Mouse (Mus musculus): ENCODE measurements around the gene Myo1d.

Gene Myo1d

DNA sequence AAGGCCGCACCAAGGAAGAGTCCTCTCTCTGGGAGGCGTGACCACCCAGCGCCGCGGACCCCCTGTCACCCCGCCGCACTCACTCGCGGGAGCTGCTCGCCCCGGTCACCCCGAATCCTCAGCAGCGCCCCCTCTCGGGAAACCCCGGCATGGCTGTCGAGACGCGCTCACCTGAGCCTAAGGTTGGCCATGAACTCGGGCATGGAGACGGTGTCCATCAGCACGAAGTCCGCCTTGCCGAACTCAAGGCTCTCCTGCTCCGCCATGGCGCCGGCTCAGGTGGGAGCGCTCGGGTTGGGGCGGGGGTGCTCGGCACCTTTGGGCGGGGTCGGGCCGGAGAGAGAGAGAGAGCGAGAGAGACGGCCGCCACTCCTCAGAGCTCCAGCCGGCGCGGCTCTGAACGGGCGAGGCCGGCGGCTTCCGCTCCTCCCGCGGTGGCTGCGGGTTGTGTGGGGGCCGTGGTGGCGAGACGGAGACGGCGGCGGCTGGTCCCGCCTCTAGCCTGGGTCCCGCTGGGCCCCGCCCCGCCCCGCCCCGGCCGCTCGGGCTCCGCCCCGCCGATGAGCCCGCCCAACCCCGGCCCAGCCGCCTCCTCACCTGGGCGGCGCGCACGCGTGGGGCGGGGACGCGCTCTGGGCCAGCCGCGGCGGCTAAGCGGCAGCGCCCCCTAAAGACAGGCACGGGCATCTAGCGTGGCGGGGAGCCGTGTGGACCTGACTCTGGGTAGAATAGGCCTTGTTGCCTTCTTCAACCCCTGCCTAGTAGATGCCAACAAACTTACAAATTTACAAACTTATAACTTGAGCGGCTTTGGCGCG, at the start of gene Myo1d:
Myo1d (minus strand) TSS at position 499 of the 818 bp plus-strand sequence.
- DNase-seq (ENCODE audit: low read depth, low spot score): peak; percentile 87

DNA sequence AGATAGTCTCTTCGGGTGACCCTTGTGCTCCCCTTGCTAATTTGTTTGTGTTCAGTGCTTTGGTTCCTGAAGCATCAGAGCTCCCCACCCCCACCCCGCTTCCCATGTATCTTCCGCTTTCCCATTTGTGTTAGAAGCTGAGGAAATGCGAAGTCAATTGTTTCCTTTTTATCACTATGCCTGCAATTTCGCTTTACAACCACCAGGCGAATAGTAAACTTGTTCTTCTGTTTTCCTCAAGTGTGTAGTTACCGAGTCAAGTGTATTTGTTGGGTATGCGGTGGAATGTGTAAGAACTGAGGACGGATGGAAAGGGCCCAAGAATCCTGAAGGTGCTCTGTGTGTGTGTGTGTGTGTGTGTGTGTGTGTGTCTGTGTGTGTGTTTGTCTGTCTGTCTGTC, 42.0 kb upstream of the Myo1d start:
- DNase-seq (ENCODE audit: low read depth, low spot score): peak; percentile 84

- peak; percentile 31 for DNase-seq (ENCODE audit: low read depth, low spot score)
These were observed 41.5 kb upstream of the Myo1d start for GRCm38 (mm10) chr11:80821296-80821695.

GRCm38 (mm10) chr11:80820085-80820484, 40.3 kb upstream of the Myo1d start:
- peak; percentile 7 for DNase-seq (ENCODE audit: low read depth, low spot score)

GRCm38 (mm10) chr11:80818060-80818697, 38.4 kb upstream of the Myo1d start:
- DNase-seq (ENCODE audit: low read depth, low spot score): peak; percentile 98

GRCm38 (mm10) chr11:80815354-80815753, 35.5 kb upstream of the Myo1d start:
- DNase-seq (ENCODE audit: low read depth, low spot score): no peak

DNA sequence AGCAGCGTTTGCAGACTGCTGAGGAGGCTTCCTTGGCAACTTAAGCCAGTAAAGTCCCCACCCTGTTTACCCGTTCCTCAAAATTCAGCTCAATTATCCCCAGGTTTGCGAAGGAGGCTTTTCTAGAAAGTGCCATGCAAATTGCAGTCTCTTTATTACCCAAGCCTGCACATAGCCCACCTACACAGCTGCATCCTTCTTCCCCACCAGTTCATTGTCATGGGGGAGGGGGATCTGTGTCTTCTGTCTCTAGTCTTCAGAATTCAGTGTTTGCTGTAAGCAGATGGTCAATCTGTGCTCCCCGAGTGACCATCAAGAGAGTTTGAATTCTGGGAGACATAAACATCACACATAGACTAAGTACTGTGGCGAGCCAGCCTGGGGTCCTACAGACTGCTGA, 31.3 kb upstream of the Myo1d start:
- no peak for DNase-seq (ENCODE audit: low read depth, low spot score)

- DNase-seq (ENCODE audit: low read depth, low spot score): peak; percentile 33
These were observed 30.4 kb upstream of the Myo1d start, which contains the start of gene Tmem98 for GRCm38 (mm10) chr11:80809993-80810821. TSS of gene Tmem98 (plus strand) at chr11:80810175.

DNA sequence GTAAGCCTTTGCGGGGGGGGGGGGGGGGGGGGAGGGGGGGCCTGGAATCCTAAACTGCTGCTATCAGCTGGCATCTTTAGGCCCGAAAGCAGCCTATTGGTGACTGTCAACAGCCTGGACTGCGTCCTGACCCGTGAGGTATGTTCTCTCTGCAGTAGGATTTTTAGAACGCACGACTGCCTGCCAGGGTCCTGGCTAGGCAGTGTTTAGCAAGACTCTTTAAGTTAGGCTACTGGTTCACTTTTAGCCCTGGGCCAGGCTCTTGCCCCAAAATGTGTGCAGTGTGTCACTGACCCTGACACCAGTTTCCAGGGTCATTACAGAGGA, 29.8 kb upstream of the Myo1d start:
- no peak for DNase-seq (ENCODE audit: low read depth, low spot score)

DNA sequence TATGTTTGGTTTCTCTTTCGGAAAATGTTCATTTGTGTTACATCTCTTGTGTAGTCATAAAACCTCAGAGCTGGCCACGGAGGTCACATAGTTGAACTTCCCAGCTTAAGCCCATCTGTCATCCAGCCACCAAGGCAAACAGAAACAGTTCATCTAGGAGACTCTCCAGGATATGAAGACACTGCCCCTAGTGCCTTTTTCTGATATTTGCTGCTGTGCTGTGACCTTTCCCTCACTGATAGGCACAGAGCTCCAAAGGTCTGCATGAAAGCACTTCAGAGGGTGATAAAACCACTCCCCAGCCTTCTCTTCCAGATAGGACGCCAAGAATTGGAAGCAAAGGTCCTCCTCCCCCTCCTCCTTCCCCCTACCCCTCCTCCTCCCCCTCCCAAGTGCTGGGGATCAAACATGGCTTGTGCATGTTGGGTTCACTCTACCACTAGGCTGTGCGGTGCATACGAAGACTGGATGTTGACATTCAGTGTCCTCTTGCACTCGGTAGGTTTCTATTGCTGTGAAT, 28.8 kb upstream of the Myo1d start:
- DNase-seq (ENCODE audit: low read depth, low spot score): no peak

GRCm38 (mm10) chr11:80802706-80803105, 22.9 kb upstream of the Myo1d start:
- no peak for DNase-seq (ENCODE audit: low read depth, low spot score)

- DNase-seq (ENCODE audit: low read depth, low spot score): no peak
These were observed 20.2 kb upstream of the Myo1d start for GRCm38 (mm10) chr11:80799979-80800378.

DNA sequence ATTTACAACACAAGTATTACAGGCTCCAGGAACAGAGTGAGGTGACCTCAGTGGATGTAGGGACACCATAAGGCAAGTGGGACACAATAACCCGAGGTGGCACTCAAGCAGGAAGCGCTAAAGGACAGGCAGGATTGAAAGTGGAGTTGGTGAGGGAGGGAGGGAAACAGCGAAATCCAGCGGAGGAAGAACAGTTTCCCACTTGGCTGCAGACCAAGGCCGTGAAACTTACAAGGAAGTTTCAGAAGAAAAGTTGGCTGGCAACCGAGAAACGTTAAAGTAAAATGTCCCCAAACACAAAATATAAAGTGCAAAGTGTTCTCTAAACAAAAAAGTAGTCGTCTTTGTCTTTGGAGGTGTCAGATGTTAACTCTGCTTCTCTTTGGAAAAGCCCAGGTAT, 15.6 kb upstream of the Myo1d start:
- no peak for DNase-seq (ENCODE audit: low read depth, low spot score)

- DNase-seq (ENCODE audit: low read depth, low spot score): no peak
These were observed 14.5 kb upstream of the Myo1d start for GRCm38 (mm10) chr11:80794290-80794689.

GRCm38 (mm10) chr11:80793386-80793785, 13.6 kb upstream of the Myo1d start:
- DNase-seq (ENCODE audit: low read depth, low spot score): no peak

DNA sequence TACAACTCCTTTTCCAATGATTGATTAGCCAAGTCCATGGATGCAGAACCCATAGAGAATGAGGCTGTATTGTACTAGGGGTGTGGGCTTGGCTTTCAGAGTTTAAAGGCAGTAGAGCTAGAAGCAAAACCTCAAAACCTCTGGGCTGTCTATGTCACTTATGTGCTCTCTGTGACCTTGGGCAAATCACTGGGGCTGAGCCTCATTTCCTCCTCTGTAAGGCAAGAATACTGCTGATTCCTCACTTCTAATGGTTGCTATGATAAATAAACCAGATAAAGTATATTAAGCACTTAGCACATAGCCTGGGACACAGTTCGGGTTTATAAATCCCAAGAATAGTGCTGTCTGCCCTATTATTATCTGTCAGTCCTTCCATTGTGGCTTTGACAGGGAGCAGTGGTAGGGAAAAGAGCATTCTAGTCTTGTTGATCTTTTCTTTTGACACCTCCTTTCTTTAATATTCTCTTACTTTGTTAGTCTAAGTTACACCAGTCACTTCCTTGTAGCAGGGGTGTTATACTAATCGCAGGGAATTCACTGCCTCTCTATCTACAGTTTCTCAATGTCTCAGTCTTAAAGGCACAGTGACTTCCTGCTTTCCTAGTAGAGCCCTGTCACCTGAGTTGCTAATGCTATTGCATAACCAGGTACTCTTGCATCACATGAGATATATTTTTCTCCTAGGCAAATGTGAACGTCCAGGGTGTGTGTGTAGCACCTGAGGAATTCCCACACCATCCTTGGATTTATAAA, 12.0 kb upstream of the Myo1d start:
- no peak for DNase-seq (ENCODE audit: low read depth, low spot score)

GRCm38 (mm10) chr11:80790413-80790812, 10.6 kb upstream of the Myo1d start:
- no peak for DNase-seq (ENCODE audit: low read depth, low spot score)

- no peak for DNase-seq (ENCODE audit: low read depth, low spot score)
These were observed 9.9 kb upstream of the Myo1d start for GRCm38 (mm10) chr11:80789647-80790240.

GRCm38 (mm10) chr11:80785672-80786071, 5.8 kb upstream of the Myo1d start:
- no peak for DNase-seq (ENCODE audit: low read depth, low spot score)

DNA sequence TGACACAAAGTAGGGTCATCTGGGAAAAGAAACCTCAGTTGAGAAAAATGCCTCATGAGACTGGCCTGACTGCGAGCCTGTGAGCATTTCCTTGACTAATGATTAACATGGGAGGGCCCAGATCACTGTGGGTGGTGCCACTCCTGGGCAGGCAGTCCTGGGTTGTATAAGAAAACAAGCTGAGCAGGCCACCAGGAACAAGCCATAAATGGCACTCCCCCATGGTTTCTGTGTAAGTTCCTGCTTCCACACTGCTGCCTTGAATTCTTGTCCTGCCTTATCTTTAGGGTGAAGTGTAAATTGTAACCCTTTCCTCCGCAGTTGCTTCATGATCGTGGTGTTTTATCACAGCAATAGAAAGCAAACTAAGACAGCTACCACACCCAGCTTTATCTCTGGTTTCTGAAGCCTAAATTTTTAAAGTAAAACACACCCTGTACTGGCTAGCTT, 4.5 kb upstream of the Myo1d start:
- no peak for DNase-seq (ENCODE audit: low read depth, low spot score)

- no peak for DNase-seq (ENCODE audit: low read depth, low spot score)
These were observed 3.6 kb upstream of the Myo1d start for GRCm38 (mm10) chr11:80783460-80783859.

Measured in R1 (cell line).